Mouse (Mus musculus): ENCODE measurements around the gene Slc8a1. TPM values are rescaled to one million over a fixed set of nuclear protein-coding genes. Genes with fewer than 3 reads are reported as not detected.

The Slc8a1 gene
- polyA plus RNA-seq, 1 experiment from 2014 or later, result 5.1 TPM

GRCm38 (mm10) chr17:81363368-81363767 is 374.8 kb downstream of the Slc8a1 start:
- no peaks in the 10 kb centered on the region for H3K4me1 ChIP-seq
- no peaks in the 10 kb centered on the region for H3K36me3 ChIP-seq
- no peaks in the 10 kb centered on the region for H3K27me3 ChIP-seq
- ATAC-seq (ENCODE audit: low FRiP score, low read depth), result no peak
- H3K27ac ChIP-seq (replicated peaks), result no peak overlapping the region
- no peak overlapping the region for H3K9ac ChIP-seq (replicated peaks)
- no peak overlapping the region for H3K4me3 ChIP-seq
- H3K4me2 ChIP-seq (replicated peaks), result no peak overlapping the region
- H3K9me3 ChIP-seq, result no peaks in the 10 kb centered on the region
- WGBS, result 96% methylated on average over 2 of the region's 2 CpGs

DNA sequence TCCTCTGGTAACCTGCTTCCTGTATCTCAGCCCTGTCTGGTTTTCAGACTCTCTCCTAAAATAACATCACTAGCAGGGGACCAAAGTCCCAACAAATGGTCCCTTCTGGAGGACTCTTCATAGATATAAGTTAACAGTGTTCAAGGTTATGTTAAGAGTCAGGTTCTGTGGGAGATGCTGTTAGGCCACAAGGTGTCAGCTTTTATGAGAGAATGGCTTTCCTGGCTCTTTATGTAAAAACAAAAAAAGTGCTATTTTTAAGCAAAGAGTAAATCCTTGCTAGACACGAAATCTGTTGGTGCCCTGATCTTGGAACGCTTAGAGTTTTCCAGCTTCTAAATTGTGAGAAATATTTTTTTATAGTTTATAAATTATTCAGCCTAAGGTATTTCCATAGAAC is 377.6 kb downstream of the Slc8a1 start:
- Histone ChIP-seq H3K4me1 (no peaks in the 10 kb centered on the region), H3K9ac (replicated peaks) (no peak overlapping the region), H3K27me3 (no peaks in the 10 kb centered on the region), H3K9me3 (no peaks in the 10 kb centered on the region), H3K27ac (replicated peaks) (no peak overlapping the region), H3K4me2 (replicated peaks) (no peak overlapping the region), H3K4me3 (no peak overlapping the region), H3K36me3 (no peaks in the 10 kb centered on the region)
- WGBS, result 86% methylated on average over 2 of the region's 2 CpGs
- no peak for ATAC-seq (ENCODE audit: low FRiP score, low read depth)

GRCm38 (mm10) chr17:81360032-81360431 is 378.1 kb downstream of the Slc8a1 start:
- no peak overlapping the region for H3K9ac ChIP-seq (replicated peaks)
- H3K4me1 ChIP-seq, result no peaks in the 10 kb centered on the region
- peaks cover 4% of the 10 kb centered on the region for H3K9me3 ChIP-seq
- 85% methylated on average over 4 of the region's 4 CpGs for WGBS
- H3K27me3 ChIP-seq, result no peaks in the 10 kb centered on the region
- no peak overlapping the region for H3K4me3 ChIP-seq
- H3K4me2 ChIP-seq (replicated peaks), result no peak overlapping the region
- ATAC-seq (ENCODE audit: low FRiP score, low read depth), result no peak
- no peaks in the 10 kb centered on the region for H3K36me3 ChIP-seq
- no peak overlapping the region for H3K27ac ChIP-seq (replicated peaks)

- H3K9ac ChIP-seq (replicated peaks), result no peak overlapping the region
- no peak overlapping the region for H3K27ac ChIP-seq (replicated peaks)
- 69% methylated on average over 7 of the region's 7 CpGs for WGBS
- no peaks in the 10 kb centered on the region for H3K9me3 ChIP-seq
- H3K4me3 ChIP-seq, result no peak overlapping the region
- no peaks in the 10 kb centered on the region for H3K27me3 ChIP-seq
- no peaks in the 10 kb centered on the region for H3K4me1 ChIP-seq
- H3K4me2 ChIP-seq (replicated peaks), result no peak overlapping the region
- H3K36me3 ChIP-seq, result no peaks in the 10 kb centered on the region
- ATAC-seq (ENCODE audit: low FRiP score, low read depth), result no peak
Observed at GRCm38 (mm10) chr17:81336024-81336754, 402.0 kb downstream of the Slc8a1 start.

GRCm38 (mm10) chr17:81335526-81335925 is 402.7 kb downstream of the Slc8a1 start:
- H3K9me3 ChIP-seq, result no peaks in the 10 kb centered on the region
- H3K4me2 ChIP-seq (replicated peaks), result no peak overlapping the region
- no peak for ATAC-seq (ENCODE audit: low FRiP score, low read depth)
- no peaks in the 10 kb centered on the region for H3K36me3 ChIP-seq
- WGBS, result 78% methylated on average over 1 of the region's 1 CpGs
- no peak overlapping the region for H3K4me3 ChIP-seq
- no peak overlapping the region for H3K27ac ChIP-seq (replicated peaks)
- H3K27me3 ChIP-seq, result no peaks in the 10 kb centered on the region
- no peaks in the 10 kb centered on the region for H3K4me1 ChIP-seq
- no peak overlapping the region for H3K9ac ChIP-seq (replicated peaks)

Measured in midbrain, embryonic 12.5 days (tissue).